In the genomic region with DNA sequence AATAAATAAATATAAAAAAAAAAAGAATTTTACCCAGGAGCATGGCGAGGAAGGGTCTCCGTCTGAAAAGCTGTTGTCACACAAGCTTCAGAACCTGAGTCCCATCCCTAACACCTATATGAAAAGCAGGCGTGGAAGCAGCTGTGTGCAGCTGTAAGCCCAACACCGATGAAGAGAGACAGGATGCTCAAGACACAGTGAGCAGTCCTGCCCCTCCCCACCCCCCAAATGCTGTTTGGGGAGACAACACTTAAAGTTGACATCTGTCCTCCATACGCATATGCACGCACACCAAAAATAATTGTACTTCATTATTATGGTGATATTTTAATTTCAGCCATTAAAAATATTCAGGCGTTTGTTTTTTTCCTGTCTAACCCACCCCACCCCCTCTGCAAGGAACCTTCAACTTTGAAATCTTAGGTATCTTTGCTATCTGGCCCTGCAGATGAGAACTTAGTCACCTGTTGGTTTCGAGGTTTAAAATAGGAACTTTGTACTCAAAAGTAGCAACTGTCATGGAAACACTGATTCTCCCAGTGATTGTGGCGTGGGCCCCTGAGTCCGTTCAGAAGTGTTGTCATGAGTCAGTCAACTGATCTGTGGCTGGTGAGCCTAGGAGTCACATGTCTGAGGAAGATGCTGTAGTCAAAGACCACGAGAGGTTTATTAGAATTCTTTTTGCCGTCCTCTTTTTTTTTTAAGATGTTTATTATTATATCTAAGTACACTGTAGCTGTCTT, we compare ENCODE assay signal across 18 mouse cellular contexts.
"Had no signal": no experiment of that assay in that cellular context is flagged by ENCODE, and none has a peak within 500 bp of the region (broad histone marks: within the 10 kb centered on the region; RNA-seq: fewer than 3 reads in every experiment).

No protein-coding gene starts in this region.

- H3K27me3 ChIP-seq: liver, embryonic 13.5 days; midbrain, embryonic 12.5 days; midbrain, embryonic 15.5 days; neural tube, embryonic 12.5 days; neural tube, embryonic 15.5 days had no signal

- DNase-seq: kidney, postnatal 10 days; kidney, postnatal 36 days; layer of hippocampus, postnatal 36 days; liver, embryonic 13.5 days; lung, adult 2 months; lung, postnatal 14 days; lung, postnatal 4 days; right cerebral cortex, adult 18-20 months; right cerebral cortex, postnatal 14 days; right cerebral cortex, postnatal 4 days; thymus, adult 18-20 months; thymus, postnatal 14 days; thymus, postnatal 4 days had no signal

- H3K4me3 ChIP-seq: left cerebral cortex, adult 2 months; liver, embryonic 13.5 days; midbrain, embryonic 12.5 days; midbrain, embryonic 15.5 days; neural tube, embryonic 12.5 days; neural tube, embryonic 15.5 days had no signal

- H3K36me3 ChIP-seq: liver, embryonic 13.5 days; midbrain, embryonic 12.5 days; midbrain, embryonic 15.5 days; neural tube, embryonic 12.5 days; neural tube, embryonic 15.5 days had no signal

- H3K4me1 ChIP-seq: liver, embryonic 13.5 days; midbrain, embryonic 12.5 days; midbrain, embryonic 15.5 days; neural tube, embryonic 12.5 days; neural tube, embryonic 15.5 days had no signal

- H3K9ac ChIP-seq: liver, embryonic 13.5 days; midbrain, embryonic 12.5 days; midbrain, embryonic 15.5 days; neural tube, embryonic 12.5 days; neural tube, embryonic 15.5 days had no signal

- H3K9me3 ChIP-seq: liver, embryonic 13.5 days; midbrain, embryonic 12.5 days; midbrain, embryonic 15.5 days; neural tube, embryonic 12.5 days; neural tube, embryonic 15.5 days had no signal

- H3K4me2 ChIP-seq: liver, embryonic 13.5 days; midbrain, embryonic 12.5 days; midbrain, embryonic 15.5 days; neural tube, embryonic 12.5 days; neural tube, embryonic 15.5 days had no signal

- ATAC-seq: midbrain, embryonic 15.5 days had no signal

- H3K27ac ChIP-seq: left cerebral cortex, adult 2 months; liver, embryonic 13.5 days; midbrain, embryonic 12.5 days; midbrain, embryonic 15.5 days; neural tube, embryonic 12.5 days; neural tube, embryonic 15.5 days had no signal
